Mouse (Mus musculus) heart, postnatal 25 days (tissue): ENCODE data around the gene Brd3. TPM values are rescaled to one million over a fixed set of nuclear protein-coding genes. Genes with fewer than 3 reads are reported as not detected.

Experiments used
- DNase-seq: peaks from one replicate; pipeline ENCODE4 v3.0.0; 2022; ENCODE audit warnings: low spot score
- intact Hi-C: fragments of 180-260 bp; cut with DNase I; formaldehyde crosslinking; loops from one replicate; pipeline ENCODE4 v1.15.1; 2025
- microRNA-seq: library from miRNA; unstranded; fragments of <30 nt; microRNA quantifications from one replicate; pipeline ENCODE4 v1.2.0, GENCODE M21; 2022
- total RNA-seq, 2 experiments: library from RNA; stranded (reverse); gene quantifications; 2 replicates each; pipeline ENCODE4 v1.2.3; 2021

Gene Brd3
- total RNA-seq, 2 experiments from 2014 or later, result 29.3 to 35.7 TPM

DNA sequence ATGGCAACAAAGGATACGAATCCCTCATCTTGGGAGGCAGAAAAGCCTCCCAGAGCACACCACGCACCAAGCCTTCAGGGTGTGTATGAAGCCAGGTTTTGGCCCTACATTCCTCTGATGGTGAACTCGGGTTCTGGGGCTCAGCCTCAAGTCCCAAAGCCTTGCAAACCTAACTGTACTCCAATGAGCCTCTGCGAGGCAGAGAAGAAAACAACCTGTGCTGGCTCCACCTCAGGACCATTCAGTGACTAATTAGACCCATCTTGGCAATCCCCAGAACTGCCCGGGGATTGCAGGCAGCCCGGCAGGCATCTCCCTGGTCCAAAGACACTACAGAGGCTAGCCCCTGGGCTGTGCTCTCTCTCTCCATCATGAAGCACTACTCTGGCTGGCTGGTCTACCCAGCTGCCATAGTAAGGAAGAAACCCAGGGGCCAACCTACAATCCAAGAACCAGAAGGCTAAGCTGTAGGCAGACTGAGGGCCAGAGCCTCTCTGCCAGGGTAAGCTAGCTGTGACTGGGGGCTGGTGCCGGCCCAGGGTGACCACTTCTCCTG is 95.1 kb downstream of the Brd3 start:
- intact Hi-C loops, result no loop called here
- no peak for DNase-seq

DNA sequence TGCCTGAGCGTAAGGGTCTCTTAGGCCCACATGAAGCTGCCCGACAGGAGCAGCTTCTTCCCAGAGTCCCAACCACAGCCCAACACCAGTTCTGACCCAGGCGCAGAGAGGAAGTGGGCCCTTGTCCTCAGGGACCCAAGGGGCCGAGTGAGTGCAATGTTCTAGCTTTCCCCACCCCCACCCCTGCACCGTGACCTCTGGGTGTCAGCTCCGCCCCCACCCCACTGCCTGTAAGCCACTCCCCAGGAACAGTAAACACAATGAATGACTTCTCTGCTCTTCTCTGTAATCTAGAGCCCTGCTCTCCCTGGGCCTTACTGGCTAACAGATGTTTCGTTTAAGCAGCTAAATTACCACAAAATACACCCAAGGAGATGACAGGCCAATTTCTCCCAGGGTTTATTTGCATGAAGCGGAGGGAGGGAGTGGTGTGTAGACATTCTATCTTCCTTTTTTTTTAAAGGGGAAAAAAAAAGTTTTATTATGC is 95.7 kb downstream of the Brd3 start:
- DNase-seq, result no peak
- intact Hi-C loops, result no loop called here

DNA sequence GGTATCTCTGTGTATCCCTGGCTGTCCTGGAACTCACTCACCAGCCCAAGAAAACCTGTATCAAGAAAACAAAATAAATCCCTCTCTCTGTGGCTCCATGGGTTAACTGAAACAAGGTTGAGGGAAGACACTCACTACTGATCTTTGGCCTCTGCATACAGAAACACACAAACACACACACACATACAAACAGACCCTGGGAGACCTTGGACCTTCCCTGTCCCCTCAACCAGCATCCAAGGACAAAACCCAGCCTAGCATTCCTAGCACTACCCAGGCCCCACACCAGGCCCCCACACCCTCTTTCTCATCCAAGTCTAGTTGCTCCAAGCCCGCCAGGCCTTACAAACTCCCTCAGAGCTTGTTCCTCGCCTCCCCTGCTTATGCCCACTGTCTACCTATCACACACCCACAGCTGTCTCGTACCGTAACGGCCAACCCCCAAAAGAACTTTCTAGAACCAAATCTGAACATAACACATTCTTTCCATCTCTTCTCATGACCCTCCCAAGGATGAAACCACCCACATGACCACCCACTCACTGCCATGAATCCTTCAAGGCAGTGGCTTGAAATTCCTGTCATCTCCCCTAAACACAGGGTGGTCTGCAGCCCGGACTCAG is 96.8 kb downstream of the Brd3 start:
- intact Hi-C loops, result no loop called here
- DNase-seq, result no peak

DNA sequence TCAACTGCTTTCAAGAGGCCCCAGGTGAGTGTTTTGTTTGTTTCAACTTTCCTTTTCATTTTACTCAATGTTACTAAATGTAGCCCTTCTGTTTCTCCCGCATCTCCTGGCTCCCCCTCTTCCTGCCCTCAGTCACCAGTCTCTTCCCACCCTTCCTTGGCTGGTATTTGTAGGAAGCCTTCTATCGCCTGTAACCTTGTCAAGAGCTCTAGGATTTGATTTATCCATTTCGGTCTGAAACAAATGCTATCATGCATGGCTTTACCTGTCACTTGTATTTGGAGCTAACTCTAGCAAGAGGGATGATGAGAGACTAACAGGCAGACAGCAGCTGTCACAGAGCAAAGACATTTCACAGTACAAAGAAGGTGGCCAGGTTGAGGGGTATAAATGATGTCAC is 99.3 kb downstream of the Brd3 start:
- no peak for DNase-seq
- intact Hi-C loops, result no loop called here

DNA sequence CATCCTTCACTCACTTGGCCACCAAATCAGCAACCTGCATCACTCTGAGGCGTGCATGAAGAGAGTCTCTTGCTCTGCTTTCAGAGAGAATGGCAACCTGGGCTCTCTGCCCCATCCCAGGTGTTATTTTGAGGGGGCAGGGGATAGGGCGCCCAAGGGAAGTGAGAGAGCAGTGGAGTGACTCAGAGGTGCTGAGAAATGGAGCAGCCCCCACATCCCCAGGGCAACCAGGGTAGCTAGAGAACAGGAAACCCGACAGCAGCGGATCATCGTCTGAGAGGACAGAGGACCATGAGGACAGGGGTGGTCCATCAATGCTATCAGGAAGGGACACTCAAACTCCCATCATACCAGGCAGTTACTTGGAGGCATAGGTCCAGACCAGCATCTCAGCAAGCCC is 100.5 kb downstream of the Brd3 start:
- intact Hi-C loops, result no loop called here
- DNase-seq, result no peak

DNA sequence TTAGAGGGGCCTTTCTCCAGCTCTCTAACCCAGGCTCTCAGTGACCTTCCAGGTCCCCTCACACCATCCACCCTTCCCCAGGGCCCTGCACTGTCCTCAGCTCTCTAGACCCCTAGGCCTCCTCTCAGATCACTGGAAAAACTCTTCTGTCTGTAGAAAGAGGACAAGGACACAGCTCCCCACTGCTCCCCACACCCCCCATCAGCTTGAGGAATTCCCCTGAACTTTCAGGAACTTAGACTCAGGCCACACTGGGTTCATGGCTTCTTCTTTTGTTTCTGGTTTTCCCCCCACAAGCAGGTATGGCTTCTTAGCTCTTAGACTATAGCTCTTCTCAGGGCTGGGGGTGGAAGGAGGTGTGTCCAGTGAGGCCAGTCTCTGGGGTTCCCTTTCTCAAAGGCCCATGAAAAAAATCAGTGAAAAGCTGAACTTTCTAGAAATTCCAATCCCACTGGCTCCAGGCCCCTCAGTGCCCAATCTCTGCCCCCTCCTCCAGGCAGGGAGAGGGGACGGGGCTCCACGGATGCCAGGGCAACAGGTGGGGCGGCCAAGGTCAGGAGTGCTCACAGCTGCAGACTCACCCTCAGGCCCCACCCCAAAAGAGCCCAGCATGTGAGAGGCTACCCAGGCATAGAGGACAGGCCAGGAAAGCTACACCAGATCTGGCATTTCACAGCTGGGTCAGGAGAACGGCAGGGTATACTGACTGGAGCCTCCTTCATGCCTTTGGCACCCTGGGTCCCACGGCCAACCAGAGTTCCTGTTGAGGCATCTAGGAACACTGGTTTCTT is 102.2 kb downstream of the Brd3 start:
- intact Hi-C loops, result no loop called here
- DNase-seq, result no peak

DNA sequence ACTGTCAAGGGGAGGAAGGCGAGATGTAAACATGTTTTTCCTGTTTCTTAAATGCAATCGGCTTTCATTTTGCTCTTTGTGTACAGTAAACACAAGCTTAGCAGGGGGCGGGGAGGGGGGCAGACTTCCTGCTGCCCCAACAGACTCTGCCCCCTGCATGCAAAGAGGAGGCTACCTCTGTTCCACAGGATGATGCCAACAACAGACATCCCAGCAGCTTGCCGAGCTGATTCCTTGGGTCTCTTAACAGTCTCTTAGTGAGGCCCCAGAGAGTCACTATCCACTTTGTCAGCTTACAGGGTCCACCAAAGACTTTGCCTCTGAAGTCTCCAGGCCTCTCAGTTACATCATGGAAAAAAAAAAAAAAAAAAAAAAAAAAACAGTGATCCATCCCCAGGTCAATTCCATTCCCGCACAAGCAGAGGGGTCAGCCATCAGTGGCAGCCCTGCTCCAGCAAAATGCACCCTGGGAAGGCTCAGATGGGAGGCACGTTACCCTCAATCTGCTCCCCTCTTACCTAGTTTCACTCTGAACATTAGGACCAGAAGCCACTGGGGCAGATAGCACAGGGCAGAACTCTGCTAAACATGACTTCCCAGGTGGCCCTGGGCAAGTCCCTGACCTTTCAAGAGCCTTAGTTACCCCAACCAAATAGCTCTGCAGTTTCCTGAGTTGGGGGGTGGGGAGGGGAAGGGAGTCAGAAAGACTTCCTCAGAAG is 102.9 kb downstream of the Brd3 start:
- DNase-seq, result no peak
- intact Hi-C loops, result no loop called here

DNA sequence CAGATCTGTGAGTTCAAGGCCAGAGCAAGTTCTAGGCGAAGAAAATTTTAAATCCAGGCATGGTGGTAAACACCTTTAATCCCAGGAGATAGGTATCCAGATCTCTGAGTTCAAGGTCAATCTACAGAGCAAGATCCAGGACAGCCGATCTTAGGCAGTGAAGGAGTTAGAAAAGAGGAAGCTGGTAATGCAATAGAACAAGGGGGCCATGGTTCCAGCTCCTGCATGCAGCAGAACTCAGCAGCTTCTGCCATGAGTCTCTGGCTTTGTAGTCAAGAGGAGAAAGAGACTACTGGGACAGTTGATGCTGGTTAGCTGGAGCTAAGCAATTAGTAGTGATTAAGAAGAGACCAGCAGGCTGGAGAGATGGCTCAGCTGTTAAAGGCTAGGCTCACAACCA is 105.9 kb downstream of the Brd3 start:
- DNase-seq, result no peak
- intact Hi-C loops, result no loop called here

DNA sequence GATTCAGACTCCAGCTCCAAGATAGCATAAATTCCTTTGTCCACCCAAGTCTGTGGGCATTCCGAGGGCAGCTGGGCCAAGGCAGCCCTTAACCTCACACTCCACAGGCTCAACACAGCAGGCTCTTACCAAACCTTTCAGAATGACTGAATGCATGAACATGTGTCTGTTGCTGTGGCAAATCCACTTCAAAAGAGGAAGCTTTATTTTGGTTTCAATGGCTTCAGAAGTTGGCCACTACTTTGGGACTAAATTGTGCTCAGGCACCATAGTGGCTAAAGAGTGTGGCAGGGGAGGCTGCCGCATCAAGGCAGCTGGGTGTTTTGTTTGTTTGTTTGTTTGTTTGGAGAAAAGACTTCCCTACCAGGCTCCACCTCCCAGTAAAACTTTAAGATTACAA is 107.4 kb downstream of the Brd3 start:
- no peak for DNase-seq
- intact Hi-C loops, result no loop called here

DNA sequence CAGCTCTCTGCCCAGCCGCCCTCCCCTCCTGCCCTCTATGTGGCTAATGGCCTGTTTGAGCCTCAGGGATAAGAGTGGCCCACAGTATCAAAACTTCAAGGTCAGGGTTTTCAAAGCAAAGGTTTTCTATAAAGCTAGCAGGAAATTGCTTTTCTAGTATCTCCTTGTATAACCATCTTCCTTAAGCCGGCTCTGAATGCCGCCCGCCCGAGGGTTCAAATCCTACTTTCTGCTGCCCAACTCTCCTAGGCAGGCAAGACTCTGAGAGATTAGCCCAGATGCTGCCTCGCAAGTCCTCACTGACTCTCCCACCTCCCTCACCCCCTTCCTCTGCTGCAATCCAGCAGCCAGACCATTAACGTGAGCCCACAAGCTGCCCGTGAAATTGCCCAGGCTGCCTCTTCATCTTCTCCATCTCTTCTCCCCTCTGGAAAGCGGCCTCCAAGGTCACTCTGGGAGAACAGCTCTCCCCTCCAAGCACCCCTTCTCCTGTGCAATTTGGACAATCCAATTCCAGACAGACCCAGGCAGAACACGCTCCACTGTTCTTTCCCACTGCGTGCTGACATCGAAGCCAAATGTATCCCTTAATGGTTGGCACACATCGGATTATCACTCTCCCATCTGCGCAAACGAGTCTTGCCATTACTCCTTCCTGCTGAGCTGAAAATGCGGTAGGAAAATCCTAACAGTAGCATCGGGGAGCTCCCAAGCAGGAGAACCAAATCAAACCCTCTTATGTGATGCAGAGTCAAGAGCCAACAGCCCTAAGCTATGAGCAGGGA is 110.6 kb downstream of the Brd3 start:
- DNase-seq, result no peak
- intact Hi-C loops, result no loop called here

Small RNA genes lying within 50 kb of the gene (microRNA-seq; reads per million reads assigned to microRNA genes)
- not detected for gene Gm24049
- not detected for gene Mir7578

Other genes starting within 250 kb of the Brd3 start
- 10 to 100 TPM; 12.7 to 13.6 TPM for gene Vav2, start 80.6 kb downstream of the Brd3 start, total RNA-seq
- gene Brd3os, start 65.3 kb downstream of the Brd3 start, total RNA-seq, result 1 to 10 TPM in 1 of 2 experiments, under 1 TPM in 1; 0.70 to 1.3 TPM
- gene Wdr5, start 7.5 kb upstream of the Brd3 start, total RNA-seq, result 10 to 100 TPM; 23.4 to 23.7 TPM
- 10 to 100 TPM; 41.5 to 45.9 TPM for gene Rxra, start 168.8 kb upstream of the Brd3 start, total RNA-seq